Mouse (Mus musculus) intestine, postnatal 0 days (tissue): ENCODE data around the gene Ms4a4b. TPM values are rescaled to one million over a fixed set of nuclear protein-coding genes. Genes with fewer than 3 reads are reported as not detected.
"Not testable (repeated sequence)": the region's sequence is repeated elsewhere in the genome, so short reads cannot be mapped to it uniquely, and the experiment has no call there.

ENCODE experiments used
- ATAC-seq: fragments of 200-750 bp; cut with Nextera tagmentation; 2 replicates; pipeline ENCODE4 v1.8.0; 2017; ENCODE audit warnings: mild to moderate bottlenecking, moderate TSS enrichment, moderate library complexity
- H3K27ac ChIP-seq: fragments of 300-500 bp; sonication (generic); 2 replicates; pipeline ENCODE4 v1.5.1; 2014; ENCODE audit warnings: mild to moderate bottlenecking, low read depth, low read length, moderate library complexity
- H3K27me3 ChIP-seq: fragments of 300-500 bp; sonication (generic); replicated peaks from 2 replicates; pipeline ENCODE4 v1.6.1; 2014; ENCODE audit warnings: low read length, mixed read lengths; ENCODE audit not compliant: control insufficient read depth, insufficient read depth
- H3K36me3 ChIP-seq: fragments of 300-500 bp; sonication (generic); 2 replicates; pipeline ENCODE4 v1.6.1; 2014; ENCODE audit warnings: mild to moderate bottlenecking, moderate library complexity; ENCODE audit not compliant: control insufficient read depth, insufficient read depth
- H3K4me1 ChIP-seq: fragments of 300-500 bp; sonication (generic); replicated peaks from 2 replicates; pipeline ENCODE4 v1.6.1; 2014; ENCODE audit warnings: antibody characterized with exemption, low read length, mixed read lengths; ENCODE audit not compliant: control insufficient read depth, insufficient read depth
- H3K4me2 ChIP-seq: fragments of 300-500 bp; sonication (generic); replicated peaks from 2 replicates; pipeline ENCODE4 v1.6.1; 2014; ENCODE audit warnings: low read depth, mild to moderate bottlenecking, moderate library complexity
- H3K4me3 ChIP-seq: fragments of 300-500 bp; sonication (generic); 2 replicates; pipeline ENCODE4 v1.5.1; 2014; ENCODE audit warnings: low read depth, low read length
- H3K9ac ChIP-seq: fragments of 300-500 bp; sonication (generic); 2 replicates; pipeline ENCODE4 v1.6.1; 2014; ENCODE audit warnings: mild to moderate bottlenecking, low read depth, low read length
- H3K9me3 ChIP-seq: fragments of 300-500 bp; sonication (generic); 2 replicates; pipeline ENCODE4 v1.6.1; 2016; ENCODE audit warnings: mixed run types; ENCODE audit not compliant: control insufficient read depth
- CTCF ChIP-seq: sonication (generic); IDR thresholded peaks from 2 replicates; pipeline ENCODE4 v1.5.1; 2016; ENCODE audit warnings: low read depth, mild to moderate bottlenecking, control low read depth, antibody characterized with exemption, moderate library complexity
- WGBS: fragments of 180-500 bp; shearing (Covaris S2); extraction: QIAGEN DNeasy Blood & Tissue Kit; methylation state at CpG from one replicate; pipeline ENCODE4 v1.1.7; 2014; 5-methylcytosine and 5-hydroxymethylcytosine counted together
- polyA plus RNA-seq: library from polyadenylated mRNA; unstranded; fragments of >200 nt; fragmentation: Nextera tagmentation; extraction: Ambion mirVana; gene quantifications from 2 replicates; pipeline ENCODE4 v1.2.1, GENCODE M21; 2015

Gene Ms4a4b
- polyA plus RNA-seq, 1 experiment from 2014 or later = 1.6 TPM

GRCm38 (mm10) chr19:11415581-11415980 is 27.8 kb upstream of the Ms4a4b start:
- TF ChIP-seq CTCF = no peak
- no peaks in the 10 kb centered on the region for H3K4me1 ChIP-seq
- no peak overlapping the region for H3K9ac ChIP-seq
- no peak overlapping the region for H3K27ac ChIP-seq
- no peaks in the 10 kb centered on the region for H3K9me3 ChIP-seq
- no peak overlapping the region for H3K4me3 ChIP-seq
- no peak for ATAC-seq
- 60% methylated on average over 3 of the region's 3 CpGs for WGBS
- H3K36me3 ChIP-seq = no peaks in the 10 kb centered on the region
- no peak overlapping the region for H3K4me2 ChIP-seq
- no peaks in the 10 kb centered on the region for H3K27me3 ChIP-seq

GRCm38 (mm10) chr19:11418865-11419264 is 24.5 kb upstream of the Ms4a4b start:
- H3K27ac ChIP-seq, H3K36me3 ChIP-seq, H3K9ac ChIP-seq, H3K4me2 ChIP-seq, H3K9me3 ChIP-seq, H3K4me1 ChIP-seq, H3K4me3 ChIP-seq, H3K27me3 ChIP-seq, ATAC-seq: not testable (repeated sequence)
- 66% methylated on average over 1 of the region's 3 CpGs for WGBS

GRCm38 (mm10) chr19:11431209-11431608 is 12.1 kb upstream of the Ms4a4b start:
- not testable (repeated sequence) for H3K27me3 ChIP-seq, H3K9ac ChIP-seq, H3K9me3 ChIP-seq, H3K36me3 ChIP-seq, H3K4me1 ChIP-seq, ATAC-seq, H3K27ac ChIP-seq, H3K4me3 ChIP-seq, H3K4me2 ChIP-seq
- WGBS = 80% methylated on average over 1 of the region's 1 CpGs

GRCm38 (mm10) chr19:11435058-11435834 is 8.1 kb upstream of the Ms4a4b start:
- 89% methylated on average over 4 of the region's 4 CpGs for whole genome bisulfite sequencing
- no peak for ATAC-seq
- TF ChIP-seq CTCF = no peak
- Histone ChIP-seq H3K4me3 (no peak overlapping the region), H3K4me1 (no peaks in the 10 kb centered on the region), H3K36me3 (no peaks in the 10 kb centered on the region), H3K27me3 (no peaks in the 10 kb centered on the region), H3K4me2 (no peak overlapping the region), H3K9me3 (no peaks in the 10 kb centered on the region), H3K27ac (no peak overlapping the region), H3K9ac (no peak overlapping the region)

GRCm38 (mm10) chr19:11443964-11444363 is 611 bp downstream of the Ms4a4b start:
- Histone ChIP-seq H3K4me3 (no peak overlapping the region), H3K36me3 (no peaks in the 10 kb centered on the region), H3K27ac (no peak overlapping the region), H3K4me2 (no peak overlapping the region), H3K4me1 (no peaks in the 10 kb centered on the region), H3K9me3 (no peaks in the 10 kb centered on the region), H3K27me3 (no peaks in the 10 kb centered on the region), H3K9ac (no peak overlapping the region)
- WGBS = 82% methylated on average over 5 of the region's 5 CpGs
- TF ChIP-seq CTCF = no peak
- ATAC-seq = no peak

GRCm38 (mm10) chr19:11447238-11447637 is 3.9 kb downstream of the Ms4a4b start:
- Histone ChIP-seq H3K4me1 (no peaks in the 10 kb centered on the region), H3K27me3 (no peaks in the 10 kb centered on the region), H3K9me3 (no peaks in the 10 kb centered on the region), H3K27ac (no peak overlapping the region), H3K9ac (no peak overlapping the region), H3K4me3 (no peak overlapping the region), H3K4me2 (no peak overlapping the region), H3K36me3 (no peaks in the 10 kb centered on the region)
- no peak for TF ChIP-seq CTCF
- WGBS = 86% methylated on average over 2 of the region's 2 CpGs
- ATAC-seq = no peak

GRCm38 (mm10) chr19:11459041-11459440 is 15.7 kb downstream of the Ms4a4b start:
- H3K27ac ChIP-seq, H3K27me3 ChIP-seq, ATAC-seq, H3K9me3 ChIP-seq, H3K4me1 ChIP-seq, H3K4me2 ChIP-seq, H3K36me3 ChIP-seq, H3K9ac ChIP-seq, H3K4me3 ChIP-seq: not testable (repeated sequence)
- WGBS = 50% methylated on average over 2 of the region's 4 CpGs

GRCm38 (mm10) chr19:11464795-11465194 is 21.4 kb downstream of the Ms4a4b start:
- not testable (repeated sequence) for H3K27me3 ChIP-seq, H3K4me1 ChIP-seq, H3K27ac ChIP-seq, H3K4me3 ChIP-seq, H3K4me2 ChIP-seq, H3K9me3 ChIP-seq, H3K9ac ChIP-seq, ATAC-seq, H3K36me3 ChIP-seq
- 55% methylated on average over 1 of the region's 1 CpGs for WGBS
